Mouse (Mus musculus) E14TG2a.4 (cell line): ENCODE measurements around the gene Iqck.
A peak's percentile ranks its signal among the peaks of the same experiment; 100 is the strongest.

Experiments
- H3K27me3 ChIP-seq: 2 replicates; pipeline ENCODE4 v1.6.1; 2014; ENCODE audit warnings: low read length, control low read depth; ENCODE audit not compliant: insufficient read depth
- H3K36me3 ChIP-seq: 2 replicates; pipeline ENCODE4 v1.6.1; 2014; ENCODE audit warnings: low read length, control low read depth; ENCODE audit not compliant: insufficient read depth
- H3K4me1 ChIP-seq: replicated peaks from 2 replicates; pipeline ENCODE4 v1.6.1; 2014; ENCODE audit warnings: low read depth, low read length, control low read depth
- H3K4me3 ChIP-seq: replicated peaks from 2 replicates; pipeline ENCODE4 v1.5.1; 2014; ENCODE audit warnings: mild to moderate bottlenecking, low read length
- H3K9me3 ChIP-seq: 2 replicates; pipeline ENCODE4 v1.6.1; 2014; ENCODE audit warnings: low read length, control low read depth
- CTCF ChIP-seq: conservative IDR thresholded peaks from 2 replicates; pipeline ENCODE4 v1.5.1; 2014; ENCODE audit warnings: low read length
- NANOG ChIP-seq: IDR thresholded peaks from 2 replicates; pipeline ENCODE4 v1.6.1; 2014; ENCODE audit warnings: borderline replicate concordance, low read length, mixed read lengths
- POU5F1 ChIP-seq: IDR thresholded peaks from 2 replicates; pipeline ENCODE4 v1.6.1; 2014; ENCODE audit warnings: low read length, borderline replicate concordance

Iqck gene

GRCm38 (mm10) chr7:118821356-118821755, 34.2 kb upstream of the Iqck start:
- H3K36me3 ChIP-seq = peaks cover 25% of the 10 kb centered on the region
- no peaks in the 10 kb centered on the region for H3K9me3 ChIP-seq
- H3K4me3 ChIP-seq = 0 out of 2 replicates have a peak overlapping the region, but pooled peaks have one; percentile 13
- H3K4me1 ChIP-seq = peaks cover 94% of the 10 kb centered on the region
- H3K27me3 ChIP-seq = no peaks in the 10 kb centered on the region
- TF ChIP-seq CTCF (no peak), POU5F1 (no peak), NANOG (peak; percentile 53)

GRCm38 (mm10) chr7:118821887-118822556, 33.5 kb upstream of the Iqck start:
- Histone ChIP-seq H3K4me3 (0 out of 2 replicates have a peak overlapping the region, but pooled peaks have one; percentile 13), H3K27me3 (no peaks in the 10 kb centered on the region), H3K4me1 (peaks cover 96% of the 10 kb centered on the region), H3K36me3 (peaks cover 28% of the 10 kb centered on the region), H3K9me3 (no peaks in the 10 kb centered on the region)
- no peak for TF ChIP-seq POU5F1
- no peak for TF ChIP-seq NANOG

- Histone ChIP-seq H3K4me3 (no peak overlapping the region), H3K9me3 (no peaks in the 10 kb centered on the region), H3K36me3 (peaks cover 34% of the 10 kb centered on the region), H3K27me3 (no peaks in the 10 kb centered on the region), H3K4me1 (peaks cover 98% of the 10 kb centered on the region)
- no peak for TF ChIP-seq NANOG
Observed at GRCm38 (mm10) chr7:118824451-118824850, 31.1 kb upstream of the Iqck start.

GRCm38 (mm10) chr7:118827975-118828416, 27.6 kb upstream of the Iqck start:
- Histone ChIP-seq H3K27me3 (no peaks in the 10 kb centered on the region), H3K9me3 (no peaks in the 10 kb centered on the region), H3K4me3 (peak overlapping the region; percentile 17; the same call in 1 of the 2 replicates), H3K4me1 (peaks cover 96% of the 10 kb centered on the region), H3K36me3 (peaks cover 38% of the 10 kb centered on the region)
- TF ChIP-seq CTCF (no peak), POU5F1 (no peak), NANOG (no peak)

GRCm38 (mm10) chr7:118837901-118838300, 17.7 kb upstream of the Iqck start:
- Histone ChIP-seq H3K4me1 (peaks cover 54% of the 10 kb centered on the region), H3K9me3 (no peaks in the 10 kb centered on the region), H3K36me3 (peaks cover 95% of the 10 kb centered on the region), H3K27me3 (no peaks in the 10 kb centered on the region), H3K4me3 (no peak overlapping the region)
- TF ChIP-seq CTCF = no peak

GRCm38 (mm10) chr7:118841030-118841745, 14.4 kb upstream of the Iqck start:
- Histone ChIP-seq H3K9me3 (no peaks in the 10 kb centered on the region), H3K27me3 (no peaks in the 10 kb centered on the region), H3K4me1 (peaks cover 72% of the 10 kb centered on the region), H3K4me3 (no peak overlapping the region), H3K36me3 (peaks cover 98% of the 10 kb centered on the region)
- no peak for TF ChIP-seq CTCF
- no peak for TF ChIP-seq POU5F1
- TF ChIP-seq NANOG = no peak

GRCm38 (mm10) chr7:118841796-118842195, 13.8 kb upstream of the Iqck start:
- no peak overlapping the region for H3K4me3 ChIP-seq
- no peaks in the 10 kb centered on the region for H3K27me3 ChIP-seq
- H3K9me3 ChIP-seq = no peaks in the 10 kb centered on the region
- TF ChIP-seq CTCF = no peak
- no peak for TF ChIP-seq POU5F1
- no peak for TF ChIP-seq NANOG
- peaks cover 71% of the 10 kb centered on the region for H3K4me1 ChIP-seq
- peaks cover 98% of the 10 kb centered on the region for H3K36me3 ChIP-seq

- H3K4me1 ChIP-seq = peaks cover 78% of the 10 kb centered on the region
- H3K9me3 ChIP-seq = no peaks in the 10 kb centered on the region
- peaks cover 98% of the 10 kb centered on the region for H3K36me3 ChIP-seq
- no peaks in the 10 kb centered on the region for H3K27me3 ChIP-seq
- H3K4me3 ChIP-seq = no peak overlapping the region
- no peak for TF ChIP-seq NANOG
- no peak for TF ChIP-seq POU5F1
- no peak for TF ChIP-seq CTCF
Observed at GRCm38 (mm10) chr7:118842938-118843337, 12.6 kb upstream of the Iqck start.
